24 mouse cellular contexts compared by ENCODE assay signal in the genomic region with DNA sequence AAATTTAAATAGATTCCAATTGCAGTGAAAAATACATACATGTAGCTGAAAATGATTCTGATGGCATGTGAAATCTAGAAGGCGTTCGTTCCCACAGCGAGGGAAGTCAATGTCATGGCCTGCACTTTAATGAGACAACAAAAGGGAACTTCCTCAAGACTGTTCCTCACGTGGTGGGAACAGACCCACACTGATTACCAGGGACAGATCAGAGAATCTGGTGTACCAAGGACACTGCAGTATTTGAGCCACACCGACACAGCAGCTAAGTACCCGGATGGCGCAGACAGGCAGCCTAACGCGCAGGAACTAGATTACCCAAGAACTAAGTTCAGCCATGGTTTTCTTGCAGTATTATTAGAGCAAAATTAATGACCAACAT.
"Had no signal": no experiment of that assay in that cellular context is flagged by ENCODE, and none has a peak within 500 bp of the region (broad histone marks: within the 10 kb centered on the region; RNA-seq: fewer than 3 reads in every experiment).

No protein-coding gene starts in this region.

- ATAC-seq: hindbrain, postnatal 0 days; intestine, embryonic 16.5 days; liver, embryonic 12.5 days had no signal

- H3K4me3 ChIP-seq: gastrocnemius, adult 2 months; heart, embryonic 10.5 days; heart, embryonic 12.5 days; hindbrain, embryonic 13.5 days; hindbrain, embryonic 15.5 days; kidney, embryonic 15.5 days; left cerebral cortex, adult 2 months; limb, embryonic 10.5 days; limb, embryonic 12.5 days; liver, embryonic 12.5 days had no signal

- H3K27me3 ChIP-seq: heart, embryonic 12.5 days; hindbrain, embryonic 13.5 days; hindbrain, embryonic 15.5 days; kidney, embryonic 15.5 days; limb, embryonic 12.5 days; liver, embryonic 12.5 days had no signal

- H3K4me2 ChIP-seq: heart, embryonic 12.5 days; hindbrain, embryonic 13.5 days; hindbrain, embryonic 15.5 days; kidney, embryonic 15.5 days; limb, embryonic 12.5 days; liver, embryonic 12.5 days had no signal

- H3K9ac ChIP-seq: heart, embryonic 12.5 days; hindbrain, embryonic 13.5 days; hindbrain, embryonic 15.5 days; kidney, embryonic 15.5 days; limb, embryonic 12.5 days; liver, embryonic 12.5 days had no signal

- H3K27ac ChIP-seq: gastrocnemius, adult 2 months; heart, embryonic 10.5 days; hindbrain, embryonic 13.5 days; hindbrain, embryonic 15.5 days; hindbrain, postnatal 0 days; kidney, embryonic 15.5 days; kidney, postnatal 0 days; left cerebral cortex, adult 2 months; limb, embryonic 10.5 days; limb, embryonic 12.5 days; liver, embryonic 12.5 days had no signal

- H3K9me3 ChIP-seq: heart, embryonic 10.5 days; heart, embryonic 12.5 days; hindbrain, embryonic 13.5 days; hindbrain, embryonic 15.5 days; kidney, embryonic 15.5 days; limb, embryonic 10.5 days; limb, embryonic 12.5 days; liver, embryonic 12.5 days had no signal

- H3K4me1 ChIP-seq: heart, embryonic 10.5 days; heart, embryonic 12.5 days; hindbrain, embryonic 13.5 days; hindbrain, embryonic 15.5 days; kidney, embryonic 15.5 days; limb, embryonic 10.5 days; limb, embryonic 12.5 days; liver, embryonic 12.5 days had no signal

- DNase-seq: gastrocnemius, adult 2 months; gastrocnemius, postnatal 10 days; gastrocnemius, postnatal 25 days; heart, adult 18-20 months; heart, postnatal 10 days; kidney, adult 11 months; kidney, adult 2 months; kidney, adult 9 months; kidney, postnatal 14 days; kidney, postnatal 36 days; layer of hippocampus, adult 9-11 months; liver had no signal
